Mouse (Mus musculus) limb, embryonic 14.5 days (tissue): ENCODE measurements around the gene Slc7a9. TPM values are rescaled to one million over a fixed set of nuclear protein-coding genes. Genes with fewer than 3 reads are reported as not detected.

ENCODE experiments used
- ATAC-seq: fragments of 200-750 bp; cut with Nextera tagmentation; 2 replicates; pipeline ENCODE4 v1.8.0; 2017; ENCODE audit warnings: low read depth, moderate number of reproducible peaks, moderate TSS enrichment; ENCODE audit not compliant: low FRiP score
- DNase-seq: peaks from one replicate; pipeline ENCODE4 v3.0.0-alpha.2; 2015; ENCODE audit warnings: low spot score
- H3K27ac ChIP-seq: fragments of 300-500 bp; sonication (generic); replicated peaks from 2 replicates; pipeline ENCODE4 v1.5.1; 2014; ENCODE audit warnings: low read depth, mild to moderate bottlenecking, low read length, moderate library complexity, mixed read lengths
- H3K27me3 ChIP-seq: fragments of 300-500 bp; sonication (generic); 2 replicates; pipeline ENCODE4 v1.6.1; 2014; ENCODE audit warnings: low read length, mixed read lengths; ENCODE audit not compliant: control insufficient read depth, insufficient read depth
- H3K36me3 ChIP-seq: fragments of 300-500 bp; sonication (generic); 2 replicates; pipeline ENCODE4 v1.6.1; 2014; ENCODE audit warnings: mild to moderate bottlenecking, low read length, moderate library complexity, mixed read lengths; ENCODE audit not compliant: control insufficient read depth, insufficient read depth
- H3K4me1 ChIP-seq: fragments of 300-500 bp; sonication (generic); 2 replicates; pipeline ENCODE4 v1.6.1; 2014; ENCODE audit warnings: antibody characterized with exemption, low read length, mixed read lengths; ENCODE audit not compliant: control insufficient read depth, insufficient read depth
- H3K4me2 ChIP-seq: fragments of 300-500 bp; sonication (generic); replicated peaks from 2 replicates; pipeline ENCODE4 v1.6.1; 2014; ENCODE audit warnings: low read depth, mild to moderate bottlenecking, low read length, moderate library complexity; ENCODE audit not compliant: severe bottlenecking
- H3K4me3 ChIP-seq: fragments of 300-500 bp; sonication (generic); replicated peaks from 2 replicates; pipeline ENCODE4 v1.5.1; 2014; ENCODE audit warnings: low read length
- H3K9ac ChIP-seq: fragments of 300-500 bp; sonication (generic); 2 replicates; pipeline ENCODE4 v1.6.1; 2014; ENCODE audit warnings: mild to moderate bottlenecking, low read depth, low read length, moderate library complexity; ENCODE audit not compliant: severe bottlenecking
- H3K9me3 ChIP-seq: fragments of 300-500 bp; sonication (generic); 2 replicates; pipeline ENCODE4 v1.6.1; 2016; ENCODE audit warnings: low read length; ENCODE audit not compliant: control insufficient read depth
- POLR2A ChIP-seq: fragments of 200-500 bp; IDR thresholded peaks from 2 replicates; pipeline ENCODE4 v1.8.0; 2012; ENCODE audit warnings: inconsistent platforms, mild to moderate bottlenecking, moderate library complexity, borderline replicate concordance; ENCODE audit not compliant: insufficient read depth, insufficient read length; ENCODE audit errors: extremely low read depth
- WGBS: fragments of 180-500 bp; shearing (Covaris S2); extraction: QIAGEN DNeasy Blood & Tissue Kit; methylation state at CpG from one replicate; pipeline ENCODE4 v1.1.7; 2014; 5-methylcytosine and 5-hydroxymethylcytosine counted together
- polyA plus RNA-seq, 2 experiments: library from polyadenylated mRNA; depleted of rRNA in 1 of 2; stranded (reverse) in 1 of 2; unstranded in 1 of 2; fragments of >200 nt; fragmentation: Nextera tagmentation in 1 of 2; extraction: Ambion mirVana in 1 of 2; gene quantifications; 2 replicates each; pipeline versions ENCODE4 v1.2.1 to v1.2.3; 2012 to 2014

Slc7a9 gene
- polyA plus RNA-seq, 2 experiments = 0.59 TPM; not detected in 1

DNA sequence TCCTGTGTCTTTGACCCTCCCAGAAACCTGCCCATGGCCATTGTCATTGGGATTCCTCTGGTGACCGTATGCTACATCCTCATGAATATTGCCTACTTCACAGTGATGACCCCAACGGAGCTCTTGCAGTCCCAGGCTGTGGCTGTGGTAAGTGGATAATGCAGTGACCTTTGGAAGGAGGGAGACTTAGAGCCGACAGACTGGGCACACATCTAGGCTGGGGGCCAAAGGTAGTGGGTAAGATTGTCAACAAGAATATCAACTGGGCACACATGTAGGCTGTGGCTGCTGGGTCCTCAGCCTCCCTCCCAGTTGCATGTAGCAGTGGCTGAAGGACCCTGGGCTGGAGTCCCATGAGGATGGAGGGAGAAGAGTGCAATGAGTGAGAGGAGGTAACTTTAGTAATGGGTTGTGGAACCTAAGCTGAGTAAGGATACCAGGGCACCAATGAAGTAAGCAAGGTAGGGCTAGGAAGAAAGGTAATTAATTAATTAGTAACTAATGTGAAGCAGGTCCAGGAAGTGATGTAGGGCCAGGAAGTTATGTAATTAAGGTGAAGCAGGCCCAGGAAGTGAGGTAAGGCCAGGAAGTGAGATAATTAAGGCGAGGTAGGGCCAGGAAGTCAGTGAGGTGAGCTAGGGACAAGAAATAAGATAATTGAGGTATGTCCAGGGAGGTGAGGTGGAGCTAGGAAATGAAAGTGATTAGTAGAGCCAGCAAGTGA is 7.7 kb downstream of the Slc7a9 start:
- no peak overlapping the region for H3K4me3 ChIP-seq
- H3K36me3 ChIP-seq = no peaks in the 10 kb centered on the region
- ATAC-seq (no peak), DNase-seq (no peak)
- H3K27ac ChIP-seq = no peak overlapping the region
- 84% methylated on average over 4 of the region's 4 CpGs for WGBS
- H3K9ac ChIP-seq = no peak overlapping the region
- H3K27me3 ChIP-seq = no peaks in the 10 kb centered on the region
- H3K4me2 ChIP-seq = no peak overlapping the region
- TF ChIP-seq POLR2A = no peak
- no peaks in the 10 kb centered on the region for H3K4me1 ChIP-seq
- no peaks in the 10 kb centered on the region for H3K9me3 ChIP-seq

DNA sequence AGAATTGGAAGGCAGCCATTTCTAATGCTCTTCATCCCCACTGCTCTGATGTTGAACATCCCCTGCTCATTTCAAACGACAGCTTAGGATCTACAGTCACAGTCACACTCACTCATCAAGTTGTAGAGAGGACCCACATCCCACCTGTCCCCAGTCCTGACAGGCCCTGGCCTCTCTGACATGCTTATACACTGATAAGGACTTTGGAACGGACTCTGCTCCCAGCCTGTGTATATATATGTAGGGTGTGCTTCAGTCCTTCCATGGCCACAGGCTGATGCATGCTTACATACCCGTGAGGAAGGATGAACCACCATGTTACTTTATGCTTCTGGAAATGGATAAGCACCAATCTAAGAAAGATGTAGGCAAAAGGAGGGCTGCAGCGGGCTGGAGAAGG is 12.4 kb downstream of the Slc7a9 start:
- no peak for TF ChIP-seq POLR2A
- no peaks in the 10 kb centered on the region for H3K4me1 ChIP-seq
- H3K4me3 ChIP-seq = no peak overlapping the region
- no peaks in the 10 kb centered on the region for H3K9me3 ChIP-seq
- no peak overlapping the region for H3K27ac ChIP-seq
- H3K27me3 ChIP-seq = no peaks in the 10 kb centered on the region
- no peak for ATAC-seq
- no peak overlapping the region for H3K4me2 ChIP-seq
- H3K9ac ChIP-seq = no peak overlapping the region
- no peaks in the 10 kb centered on the region for H3K36me3 ChIP-seq
- WGBS = 77% methylated on average over 4 of the region's 4 CpGs
- no peak for DNase-seq

DNA sequence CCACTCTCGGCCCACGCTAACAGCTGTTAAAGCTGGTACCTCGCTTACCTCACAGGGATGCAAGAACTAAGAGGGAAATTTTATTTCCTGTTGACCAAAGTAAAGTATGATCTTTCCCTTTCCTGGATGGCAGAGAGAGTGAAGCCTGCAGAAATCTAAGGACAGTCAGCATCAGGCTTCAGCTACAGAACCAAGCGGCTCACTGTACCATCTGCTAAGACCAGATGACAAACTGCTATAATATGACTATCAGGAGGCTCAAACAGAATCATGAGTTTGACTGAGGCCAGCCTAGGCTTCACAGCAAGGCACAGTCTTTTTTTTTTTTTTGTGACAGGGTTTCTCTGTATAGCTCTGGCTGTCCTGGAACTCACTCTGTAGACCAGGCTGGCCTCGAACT is 16.4 kb downstream of the Slc7a9 start:
- H3K4me1 ChIP-seq = no peaks in the 10 kb centered on the region
- H3K36me3 ChIP-seq = no peaks in the 10 kb centered on the region
- no peaks in the 10 kb centered on the region for H3K9me3 ChIP-seq
- H3K4me3 ChIP-seq = no peak overlapping the region
- ATAC-seq = no peak
- WGBS = 94% methylated on average over 5 of the region's 5 CpGs
- no peak overlapping the region for H3K9ac ChIP-seq
- no peak overlapping the region for H3K4me2 ChIP-seq
- H3K27ac ChIP-seq = no peak overlapping the region
- no peak for DNase-seq
- TF ChIP-seq POLR2A = no peak
- no peaks in the 10 kb centered on the region for H3K27me3 ChIP-seq

DNA sequence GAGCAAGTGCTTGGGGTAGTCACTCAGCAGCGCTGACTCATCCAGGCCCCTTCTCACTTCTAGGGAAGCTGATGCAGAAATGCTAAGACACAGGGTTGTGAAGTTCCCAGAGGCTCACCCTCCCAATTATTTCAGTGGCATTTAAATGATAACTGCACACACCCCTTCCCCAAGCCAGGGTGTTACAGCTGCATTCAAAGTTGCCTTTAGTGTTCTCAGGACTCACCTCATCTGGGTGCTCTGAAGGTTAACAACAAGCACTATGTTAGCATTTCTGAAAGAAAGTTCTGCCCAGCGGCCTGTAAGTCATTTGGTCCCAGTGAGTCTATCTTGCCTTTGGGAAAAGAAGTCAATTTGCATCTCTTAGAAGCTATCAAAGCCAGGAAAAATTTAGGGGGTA is 19.3 kb downstream of the Slc7a9 start:
- ATAC-seq = no peak
- no peak for DNase-seq
- 55% methylated on average over 2 of the region's 2 CpGs for WGBS
- no peak for TF ChIP-seq POLR2A
- Histone ChIP-seq H3K36me3 (no peaks in the 10 kb centered on the region), H3K4me1 (no peaks in the 10 kb centered on the region), H3K4me3 (no peak overlapping the region), H3K9me3 (no peaks in the 10 kb centered on the region), H3K27ac (no peak overlapping the region), H3K27me3 (no peaks in the 10 kb centered on the region), H3K9ac (no peak overlapping the region), H3K4me2 (no peak overlapping the region)

DNA sequence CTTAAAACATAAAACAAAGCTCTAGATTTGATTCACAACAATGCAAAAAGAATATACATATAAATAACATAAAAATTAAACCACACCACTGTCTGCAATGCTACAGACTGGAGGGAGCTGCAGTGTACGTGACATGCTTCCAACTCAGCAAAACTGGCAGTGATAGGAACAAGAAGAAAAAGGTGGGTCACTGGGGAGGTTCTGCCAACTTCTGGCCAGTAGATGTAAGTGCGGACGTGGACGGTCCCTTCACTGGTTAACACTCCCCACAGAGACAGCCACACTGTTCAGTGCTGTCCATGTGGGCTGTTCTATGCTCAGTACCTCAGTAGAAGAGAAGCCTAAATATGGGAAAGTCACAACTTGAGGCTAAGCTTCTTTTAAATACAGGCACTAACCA is 22.2 kb downstream of the Slc7a9 start:
- Histone ChIP-seq H3K27ac (no peak overlapping the region), H3K27me3 (no peaks in the 10 kb centered on the region), H3K36me3 (no peaks in the 10 kb centered on the region), H3K9me3 (no peaks in the 10 kb centered on the region), H3K4me1 (no peaks in the 10 kb centered on the region), H3K9ac (no peak overlapping the region), H3K4me3 (no peak overlapping the region), H3K4me2 (no peak overlapping the region)
- DNase-seq (no peak), ATAC-seq (no peak)
- no peak for TF ChIP-seq POLR2A
- 45% methylated on average over 4 of the region's 4 CpGs for WGBS
